Mouse (Mus musculus) neutrophil, adult 83 days (primary cell): ENCODE results near the gene Thoc3. TPM values are rescaled to one million over a fixed set of nuclear protein-coding genes. Genes with fewer than 3 reads are reported as not detected.

Experiments used
- total RNA-seq, 2 experiments: library from RNA; stranded (reverse); gene quantifications; one replicate each; pipeline ENCODE4 v1.2.4; 2023

Thoc3 gene
- total RNA-seq, result 10 to 100 TPM; 17.6 to 20.1 TPM

GRCm38 (mm10) chr13:54468098-54469011 is at the start of gene Thoc3:
Thoc3 (minus strand) TSS chr13:54468849.

GRCm38 (mm10) chr13:54503604-54504521 is 35.2 kb upstream of the Thoc3 start, which contains the start of gene Simc1:
Simc1 (plus strand) TSS chr13:54503779.

Other genes starting within 250 kb of the Thoc3 start
- 1 to 10 TPM in 1 of 2 experiments, under 1 TPM in 1; 0.73 to 1.2 TPM for gene Cplx2, start 97.5 kb downstream of the Thoc3 start, total RNA-seq
- 1 to 10 TPM; 5.0 to 6.7 TPM for gene Simc1, start 34.9 kb upstream of the Thoc3 start, total RNA-seq
- gene 4833439L19Rik, start 96.6 kb upstream of the Thoc3 start, total RNA-seq, result 10 to 100 TPM; 35.0 to 37.0 TPM
- gene Arl10, start 106.2 kb upstream of the Thoc3 start, total RNA-seq, result 1 to 10 TPM; 6.4 to 8.8 TPM
- gene Nop16, start 121.2 kb upstream of the Thoc3 start, total RNA-seq, result 10 to 100 TPM in 1 of 2 experiments, 1 to 10 TPM in 1; 8.7 to 10.0 TPM
- gene Higd2a, start 121.4 kb upstream of the Thoc3 start, total RNA-seq, result 10 to 100 TPM; 62.8 to 71.2 TPM
- gene Cltb, start 142.5 kb upstream of the Thoc3 start, total RNA-seq, result 1 to 10 TPM; 6.0 to 7.0 TPM
- 10 to 100 TPM; 27.8 to 33.2 TPM for gene Faf2, start 152.9 kb upstream of the Thoc3 start, total RNA-seq
- gene Rnf44, start 225.1 kb upstream of the Thoc3 start, total RNA-seq, result 100 to 1,000 TPM; 133 to 134 TPM
- not detected for gene Cdhr2, start 232.6 kb upstream of the Thoc3 start, total RNA-seq